Mouse (Mus musculus): ENCODE results near the gene Espn. TPM values are rescaled to one million over a fixed set of nuclear protein-coding genes. Genes with fewer than 3 reads are reported as not detected.

Gene Espn
- total and polyA plus RNA-seq, 3 experiments = 5.0 to 19.6 TPM; not detected in 1

- TF ChIP-seq ZMIZ1 (IDR thresholded peaks at IDR 0.05; ENCODE audit: low read depth, low read length) = peak; percentile 58; the same call in 1 of the 2 replicates
- no peak for TF ChIP-seq KAT2A (conservative IDR thresholded peaks at IDR 0.05; ENCODE audit: low read depth, low read length)
Measured at GRCm38 (mm10) chr4:152177537-152178343, 25.6 kb upstream of the Espn start, which contains the start of gene Acot7 (continued).

- peak; percentile 6; the same call in 1 of the 2 replicates for TF ChIP-seq SIN3A (IDR thresholded peaks at IDR 0.05; ENCODE audit: low read length)
- TF ChIP-seq ZMIZ1 (IDR thresholded peaks at IDR 0.05; ENCODE audit: low read depth, low read length) = no peak
- 0 out of 2 replicates have a peak, but pooled peaks have one; percentile 55 for TF ChIP-seq CHD1 (IDR thresholded peaks at IDR 0.05; ENCODE audit: low read depth, low read length)
- no peak for TF ChIP-seq MAFK (IDR thresholded peaks at IDR 0.05; ENCODE audit: borderline replicate concordance, low read depth, low read length)
- TF ChIP-seq MAX (IDR thresholded peaks at IDR 0.05; ENCODE audit: low read length) = no peak
- TF ChIP-seq ZC3H11A (IDR thresholded peaks at IDR 0.05; ENCODE audit: low read depth, low read length) = no peak
- TF ChIP-seq RCOR1 (IDR thresholded peaks at IDR 0.05; ENCODE audit: low read depth, low read length) = no peak
- peak in 1 of 2 experiments; percentile 35; a peak in 1 of 4 replicates for TF ChIP-seq EP300 (IDR thresholded peaks at IDR 0.05; ENCODE audit: low read depth in 1 of 2, low read length in 2 of 2)
- no peak for TF ChIP-seq SMC3 (IDR thresholded peaks at IDR 0.05; ENCODE audit: low read depth, low read length)
- TF ChIP-seq MAZ (IDR thresholded peaks at IDR 0.05; ENCODE audit: low read depth, low read length) = 0 out of 2 replicates have a peak, but pooled peaks have one; percentile 38
- TF ChIP-seq MYB (IDR thresholded peaks at IDR 0.05; ENCODE audit: low read depth, low read length) = 0 out of 2 replicates have a peak, but pooled peaks have one; percentile 20
- peaks cover 1 to 22% of the 10 kb centered on the region in 2 experiments; a peak in 2 of 4 replicates for H3K36me3 ChIP-seq (ENCODE audit: control insufficient read depth in 1 of 2, insufficient read depth in 2 of 2, low read length in 2 of 2)
- H3K79me2 ChIP-seq (ENCODE audit: control insufficient read depth, insufficient read depth, low read length, poor library complexity) = peaks cover 44% of the 10 kb centered on the region
- peaks cover 6 to 31% of the 10 kb centered on the region in 2 experiments for H3K4me1 ChIP-seq (ENCODE audit: control insufficient read depth in 1 of 2, insufficient read depth in 2 of 2, low read length in 2 of 2)
- peak; percentile 72 for DNase-seq (ENCODE audit: low read depth, low spot score)
- peak overlapping the region; percentile 69 to 72 for H3K4me3 ChIP-seq (ENCODE audit: control insufficient read depth in 1 of 2, insufficient read depth in 1 of 2, low read depth in 2 of 2, low read length in 2 of 2)
- peak overlapping the region; percentile 93 for H3K9ac ChIP-seq (ENCODE audit: control insufficient read depth, low read depth, low read length, poor library complexity, severe bottlenecking)
- no peaks in the 10 kb centered on the region for H3K27me3 ChIP-seq (ENCODE audit: control insufficient read depth in 1 of 2, insufficient read depth in 2 of 2, low read length in 2 of 2)
- H3K9me3 ChIP-seq (replicated peaks; ENCODE audit: insufficient read depth, low read length) = no peaks in the 10 kb centered on the region
- H3K27ac ChIP-seq (ENCODE audit: control insufficient read depth, low read depth, low read length) = peak overlapping the region; percentile 78
Measured at GRCm38 (mm10) chr4:152177174-152177536, 25.0 kb upstream of the Espn start.

GRCm38 (mm10) chr4:152176638-152177037 is 24.5 kb upstream of the Espn start:
- Histone ChIP-seq H3K27ac (ENCODE audit: control insufficient read depth, low read depth, low read length) (peak overlapping the region; percentile 78), H3K27me3 (ENCODE audit: control insufficient read depth in 1 of 2, insufficient read depth in 2 of 2, low read length in 2 of 2) (no peaks in the 10 kb centered on the region)
- TF ChIP-seq EP300 (IDR thresholded peaks at IDR 0.05; ENCODE audit: low read depth in 1 of 2, low read length in 2 of 2) (peak; percentile 24 to 81; a peak in 3 of 4 replicates), RAD21 (IDR thresholded peaks at IDR 0.05; ENCODE audit: low read depth, low read length) (no peak), BHLHE40 (IDR thresholded peaks at IDR 0.05; ENCODE audit: borderline replicate concordance, low read depth, low read length) (no peak), CTCF (IDR thresholded peaks at IDR 0.05 in 2 of 3, conservative IDR thresholded peaks at IDR 0.05 in 1 of 3; ENCODE audit: control insufficient read depth in 1 of 3, insufficient read depth in 1 of 3, low read depth in 2 of 3, low read length in 3 of 3, poor library complexity in 1 of 3, severe bottlenecking in 1 of 3) (no peak), GATA1 (IDR thresholded peaks at IDR 0.05; ENCODE audit: low read depth, low read length) (no peak), POLR2AphosphoS5 (IDR thresholded peaks at IDR 0.05; ENCODE audit: borderline replicate concordance, low read depth, low read length) (no peak), MAZ (IDR thresholded peaks at IDR 0.05; ENCODE audit: low read depth, low read length) (no peak), ETS1 (IDR thresholded peaks at IDR 0.05; ENCODE audit: low read depth, low read length) (peak; percentile 29; the same call in 1 of the 2 replicates), MYB (IDR thresholded peaks at IDR 0.05; ENCODE audit: low read depth, low read length) (peak; percentile 93), NELFE (IDR thresholded peaks at IDR 0.05; ENCODE audit: low read depth, low read length) (no peak), HCFC1 (IDR thresholded peaks at IDR 0.05; ENCODE audit: low read depth, low read length) (no peak), JUND (IDR thresholded peaks at IDR 0.05; ENCODE audit: low read depth, low read length) (no peak), CHD1 (IDR thresholded peaks at IDR 0.05; ENCODE audit: low read depth, low read length) (no peak), ZNF384 (IDR thresholded peaks at IDR 0.05; ENCODE audit: low read depth, low read length) (no peak), E2F4 (IDR thresholded peaks at IDR 0.05; ENCODE audit: borderline replicate concordance, low read depth, low read length) (no peak), MEF2A (IDR thresholded peaks at IDR 0.05; ENCODE audit: extremely low read depth, insufficient replicate concordance, low read depth, low read length, poor library complexity, severe bottlenecking) (no peak), ZMIZ1 (IDR thresholded peaks at IDR 0.05; ENCODE audit: low read depth, low read length) (no peak), USF1 (IDR thresholded peaks at IDR 0.05; ENCODE audit: low read depth, low read length) (no peak), USF2 (IDR thresholded peaks at IDR 0.05; ENCODE audit: borderline replicate concordance in 1 of 2, insufficient read depth in 1 of 2, low read depth in 1 of 2, low read length in 2 of 2) (no peak)

More at GRCm38 (mm10) chr4:152176638-152177037, 24.5 kb upstream of the Espn start:
- no peaks in the 10 kb centered on the region for H3K9me3 ChIP-seq (replicated peaks; ENCODE audit: insufficient read depth, low read length)
- peak overlapping the region; percentile 93 for H3K9ac ChIP-seq (ENCODE audit: control insufficient read depth, low read depth, low read length, poor library complexity, severe bottlenecking)
- peaks cover 1 to 22% of the 10 kb centered on the region in 2 experiments; a peak in 2 of 4 replicates for H3K36me3 ChIP-seq (ENCODE audit: control insufficient read depth in 1 of 2, insufficient read depth in 2 of 2, low read length in 2 of 2)
- peaks cover 40% of the 10 kb centered on the region for H3K79me2 ChIP-seq (ENCODE audit: control insufficient read depth, insufficient read depth, low read length, poor library complexity)
- H3K4me1 ChIP-seq (ENCODE audit: control insufficient read depth in 1 of 2, insufficient read depth in 2 of 2, low read length in 2 of 2) = peaks cover 6 to 31% of the 10 kb centered on the region in 2 experiments
- peak overlapping the region; percentile 69 to 72 for H3K4me3 ChIP-seq (ENCODE audit: control insufficient read depth in 1 of 2, insufficient read depth in 1 of 2, low read depth in 2 of 2, low read length in 2 of 2)
- peak; percentile 84 for DNase-seq (ENCODE audit: low read depth, low spot score)

Data from MEL (cell line).